Mouse (Mus musculus) heart, postnatal 14 days (tissue): ENCODE data around the gene Gfral. TPM values are rescaled to one million over a fixed set of nuclear protein-coding genes. Genes with fewer than 3 reads are reported as not detected.

Experiments used
- DNase-seq, 2 experiments: peaks; one replicate each; pipeline ENCODE4 v3.0.0; 2021 to 2022
- intact Hi-C: fragments of 180-260 bp; cut with DNase I; formaldehyde crosslinking; loops from one replicate; pipeline ENCODE4 v1.15.1; 2025
- total RNA-seq, 2 experiments: library from RNA; stranded (reverse); gene quantifications; 2 replicates each; pipeline ENCODE4 v1.2.3; 2021

Gfral gene
- total RNA-seq, 2 experiments from 2014 or later: not detected

- DNase-seq: no peak
- intact Hi-C loops: no loop called here
These were observed 79.4 kb downstream of the Gfral start for GRCm38 (mm10) chr9:76134042-76134441.

- intact Hi-C loops: loop anchor here (10.0 kb wide), 1 partner anchor 505 kb away; the partner anchor contains the start of gene Lysmd2
- no peak for DNase-seq
These were observed 84.1 kb downstream of the Gfral start for GRCm38 (mm10) chr9:76129353-76129752.

GRCm38 (mm10) chr9:76124249-76124648 is 89.2 kb downstream of the Gfral start:
- DNase-seq: no peak
- intact Hi-C loops: loop anchor here (2.0 to 10.0 kb wide), 2 partner anchors 113 to 499 kb away; partner anchors contain the start of gene Lysmd2

- intact Hi-C loops: loop anchor here (1.0 to 10.0 kb wide), 2 partner anchors 362 to 498 kb away; partner anchors contain the start of gene Lysmd2
- DNase-seq: peak; percentile 55 to 74
These were observed 90.6 kb downstream of the Gfral start for GRCm38 (mm10) chr9:76122888-76123287.

Other genes with a start within 250 kb of the Gfral start
- under 1 TPM; 0.12 to 0.17 TPM for gene Hmgcll1, start 198.8 kb downstream of the Gfral start, total RNA-seq
- gene Hcrtr2, start 110.2 kb upstream of the Gfral start, total RNA-seq: not detected